Mouse (Mus musculus) central nervous system, embryonic 11.5 days (tissue): ENCODE data around the gene Lypd4. TPM values are rescaled to one million over a fixed set of nuclear protein-coding genes. Genes with fewer than 3 reads are reported as not detected.

ENCODE experiments used
- polyA plus RNA-seq: library from polyadenylated mRNA; depleted of rRNA; stranded (reverse); fragments of >200 nt; gene quantifications from 2 replicates; pipeline ENCODE4 v1.2.3, GENCODE M21; 2012; rRNA removed

The Lypd4 gene
- not detected in 2 replicates for polyA plus RNA-seq

DNA sequence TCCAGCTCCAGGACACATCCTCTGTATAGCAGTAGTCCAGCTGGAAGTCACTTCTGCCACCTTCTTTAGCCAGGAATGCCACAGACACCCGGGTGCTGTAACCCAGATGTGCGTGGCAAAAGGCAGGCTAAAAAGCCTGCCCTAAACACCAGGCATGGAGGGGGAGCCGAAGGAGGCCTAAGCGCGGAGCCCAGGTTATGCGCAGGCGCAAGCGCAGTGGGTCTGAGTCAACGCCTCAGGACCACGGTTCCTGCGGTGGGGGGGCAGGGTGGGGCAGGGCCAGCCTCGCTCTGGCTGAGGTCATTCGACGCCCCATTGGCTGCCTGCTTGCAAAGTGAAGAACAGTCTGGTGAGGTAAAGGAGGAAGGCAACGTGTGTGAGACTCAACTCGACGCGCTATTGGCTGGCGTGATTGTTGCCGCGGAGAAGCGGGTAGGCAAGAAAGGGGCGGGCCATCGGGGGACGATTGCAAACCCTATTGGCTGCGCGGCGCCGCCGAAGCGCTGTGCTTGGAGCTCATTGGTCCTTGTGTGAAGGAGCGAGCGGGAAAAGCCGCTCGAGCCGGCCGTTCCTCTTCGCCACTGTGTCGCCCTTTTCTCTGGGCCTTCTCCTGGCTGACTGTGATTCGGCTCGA lies at the start of gene Lypd4, which contains the start of gene Dmrtc2:
TSS of gene Lypd4 (minus strand) at position 410 of the 634 bp plus-strand sequence.
TSS of gene Dmrtc2 (plus strand) at position 526 of the 634 bp plus-strand sequence.

DNA sequence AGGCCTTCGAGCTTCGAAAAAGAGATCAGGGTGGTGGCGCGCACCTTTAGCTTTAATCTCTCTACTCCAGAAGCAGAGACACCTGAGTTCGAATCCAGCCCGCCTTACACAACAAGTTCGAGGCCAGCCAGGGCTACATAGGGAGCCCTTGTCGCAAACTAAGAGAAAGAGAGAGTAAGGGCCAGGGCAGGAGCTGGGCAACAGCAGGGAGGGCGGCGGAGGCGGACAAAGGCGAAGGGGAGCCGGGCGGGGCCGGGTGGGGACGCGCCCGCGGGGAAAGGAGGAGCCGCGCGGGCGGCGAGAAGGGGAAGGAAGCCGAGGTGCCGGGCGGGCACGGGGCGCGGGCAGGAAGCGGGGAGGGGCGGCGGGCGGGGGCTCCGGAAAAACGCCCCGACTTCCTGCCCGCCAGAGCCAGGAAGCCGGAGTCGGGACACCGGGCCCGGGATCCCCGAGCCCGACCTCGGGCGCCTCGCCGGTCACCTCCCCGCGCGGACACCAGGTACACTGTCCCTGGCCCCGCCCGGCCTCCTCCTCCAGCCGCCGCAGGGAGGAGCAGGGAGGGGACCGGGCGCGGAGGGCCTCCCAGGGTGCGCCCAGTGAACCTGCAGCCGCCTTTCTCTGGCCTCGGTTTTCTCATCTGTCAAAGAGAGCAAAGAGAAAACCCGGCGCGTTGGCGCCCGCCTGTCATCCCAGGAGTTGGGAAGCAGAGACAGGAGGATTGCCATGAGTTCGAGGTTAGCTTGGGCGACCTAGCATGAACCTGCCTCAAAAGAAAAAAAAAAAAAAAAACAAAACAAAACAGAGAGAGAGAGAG lies 33.1 kb upstream of the Lypd4 start, which contains the start of gene Arhgef1:
TSS of gene Arhgef1 (plus strand) at position 283 of the 814 bp plus-strand sequence.

DNA sequence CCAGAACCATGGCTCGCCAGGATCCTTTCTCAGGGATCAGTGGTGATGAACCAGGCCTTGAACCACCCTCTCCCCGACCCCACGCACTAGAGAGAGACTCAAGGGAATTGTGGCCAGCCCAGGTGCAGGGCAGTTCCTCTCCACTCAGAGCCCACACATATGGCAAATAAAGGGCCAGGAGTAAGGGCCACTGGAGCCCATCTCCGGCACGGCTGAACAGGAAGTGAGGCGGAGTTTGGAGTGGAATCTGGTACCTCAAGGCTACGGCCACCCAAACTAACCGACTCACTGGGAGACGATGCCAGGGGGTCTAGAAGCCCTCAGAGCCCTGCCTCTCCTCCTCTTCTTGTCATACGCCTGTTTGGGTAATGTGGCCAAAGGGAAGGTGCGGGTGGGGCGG lies 27.5 kb upstream of the Lypd4 start, which contains the start of gene Cd79a:
TSS of gene Cd79a (plus strand) at position 158 of the 400 bp plus-strand sequence.

DNA sequence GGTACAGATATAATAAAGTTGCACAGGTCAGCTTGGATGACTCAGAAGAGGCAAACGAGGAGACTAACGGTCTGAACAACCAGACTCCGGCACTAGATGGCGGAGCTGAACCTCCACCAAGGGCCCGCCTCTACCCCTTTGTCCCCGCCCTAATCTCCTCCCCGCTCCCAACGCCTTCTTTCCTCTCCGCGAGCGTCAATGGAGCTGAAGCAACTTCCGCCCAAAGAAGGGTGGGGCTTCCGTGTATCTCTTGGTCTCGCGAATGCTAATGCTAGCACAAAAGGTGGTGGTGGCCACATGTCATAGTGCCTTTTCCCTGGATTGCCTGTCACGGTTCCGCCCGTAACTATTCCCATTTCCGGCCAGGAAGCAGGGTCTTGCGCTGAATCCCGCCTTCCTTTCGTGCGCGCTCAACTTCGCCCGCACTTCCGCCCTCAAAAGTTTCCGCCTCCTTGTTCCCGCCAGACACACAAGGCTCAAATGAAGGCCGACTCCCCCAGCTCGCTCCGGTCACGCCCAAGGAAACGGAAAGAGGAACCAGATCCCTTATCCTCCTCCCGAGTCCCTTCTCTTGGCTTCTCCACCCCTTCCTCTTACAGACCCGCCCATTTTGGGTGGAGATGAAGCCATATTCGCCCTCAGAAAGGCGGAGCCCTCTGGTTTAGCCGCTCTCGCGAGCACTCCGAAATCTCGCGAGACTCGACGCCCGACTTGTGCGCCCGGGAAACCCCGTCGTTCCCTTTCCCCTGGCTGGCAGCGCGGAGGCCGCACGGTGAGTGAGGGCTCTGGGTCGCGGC lies 14.4 kb upstream of the Lypd4 start, which contains the start of gene Rps19:
TSS of gene Rps19 (plus strand) at position 476 of the 797 bp plus-strand sequence.

DNA sequence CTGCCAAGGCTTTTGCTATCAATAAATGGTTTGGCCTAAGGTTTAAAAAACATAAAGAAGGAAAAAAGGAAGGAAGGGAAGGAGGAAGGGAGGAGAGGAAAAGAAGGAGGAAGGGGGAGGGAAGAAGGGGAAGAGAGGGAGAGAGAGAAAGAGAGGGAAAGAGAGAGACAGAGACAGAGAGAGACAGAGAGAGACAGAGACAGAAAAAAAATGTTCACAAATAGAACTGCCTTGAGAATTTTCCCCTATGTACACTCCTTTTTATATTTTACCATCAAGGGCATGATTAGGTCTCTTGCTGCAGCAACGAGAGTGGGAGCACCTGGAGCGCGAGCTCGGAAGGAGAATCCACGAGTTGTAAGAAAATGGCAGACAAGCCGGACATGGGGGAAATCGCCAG lies 7.8 kb downstream of the Lypd4 start, which contains the start of gene Gm9844:
TSS of gene Gm9844 (plus strand) at position 301 of the 400 bp plus-strand sequence.

Other genes with a start within 250 kb of the Lypd4 start
- gene Lypd3, start 233.4 kb downstream of the Lypd4 start, polyA plus RNA-seq = 0.43 and 0.57 TPM in 2 replicates
- gene Tex101, start 193.3 kb downstream of the Lypd4 start, polyA plus RNA-seq = not detected in 2 replicates
- not detected in 2 replicates for gene BC049730, start 160.7 kb downstream of the Lypd4 start, polyA plus RNA-seq
- not detected in 2 replicates for gene Gm4763, start 143.0 kb downstream of the Lypd4 start, polyA plus RNA-seq
- 0.04 and 0.06 TPM in 2 replicates for gene Cd177, start 109.6 kb downstream of the Lypd4 start, polyA plus RNA-seq
- gene Ceacam10, start 92.7 kb downstream of the Lypd4 start, polyA plus RNA-seq = 0.06 TPM in 1 of 2 replicates, not detected in the other
- gene Gm9844, start 7.7 kb downstream of the Lypd4 start, polyA plus RNA-seq = 8.4 and 29.0 TPM in 2 replicates
- 0.06 TPM in 1 of 2 replicates, not detected in the other for gene Dmrtc2, start 116 bp upstream of the Lypd4 start, polyA plus RNA-seq
- 1,130 and 1,588 TPM in 2 replicates for gene Rps19, start 14.4 kb upstream of the Lypd4 start, polyA plus RNA-seq
- gene Cd79a, start 27.4 kb upstream of the Lypd4 start, polyA plus RNA-seq = 0.30 and 0.52 TPM in 2 replicates
- gene Arhgef1, start 33.0 kb upstream of the Lypd4 start, polyA plus RNA-seq = 127 and 129 TPM in 2 replicates
- gene Gm4881, start 74.6 kb upstream of the Lypd4 start, polyA plus RNA-seq = 2.9 and 5.5 TPM in 2 replicates
- gene Rabac1, start 102.8 kb upstream of the Lypd4 start, polyA plus RNA-seq = 86.6 and 98.9 TPM in 2 replicates
- gene Atp1a3, start 136.0 kb upstream of the Lypd4 start, polyA plus RNA-seq = 29.8 and 30.4 TPM in 2 replicates
- gene Grik5, start 202.4 kb upstream of the Lypd4 start, polyA plus RNA-seq = 71.4 and 73.3 TPM in 2 replicates
- 27.9 and 30.8 TPM in 2 replicates for gene Zfp574, start 202.6 kb upstream of the Lypd4 start, polyA plus RNA-seq